Mouse (Mus musculus) midbrain, embryonic 16.5 days (tissue): ENCODE measurements around the gene Gm11492. TPM values are rescaled to one million over a fixed set of nuclear protein-coding genes. Genes with fewer than 3 reads are reported as not detected.

Source experiments
- ATAC-seq: fragments of 200-750 bp; cut with Nextera tagmentation; 2 replicates; pipeline ENCODE4 v1.8.0; 2017; ENCODE audit warnings: moderate TSS enrichment
- H3K27ac ChIP-seq: fragments of 300-500 bp; sonication (generic); 2 replicates; pipeline ENCODE4 v1.5.1; 2014; ENCODE audit warnings: mild to moderate bottlenecking, low read length, mixed read lengths
- H3K27me3 ChIP-seq: fragments of 300-500 bp; sonication (generic); 2 replicates; pipeline ENCODE4 v1.6.1; 2014; ENCODE audit warnings: low read depth, low read length, mixed read lengths; ENCODE audit not compliant: control insufficient read depth, insufficient read depth
- H3K36me3 ChIP-seq: fragments of 300-500 bp; sonication (generic); 2 replicates; pipeline ENCODE4 v1.6.1; 2014; ENCODE audit warnings: mild to moderate bottlenecking, low read length, moderate library complexity, mixed read lengths; ENCODE audit not compliant: control insufficient read depth, insufficient read depth
- H3K4me1 ChIP-seq: fragments of 300-500 bp; sonication (generic); 2 replicates; pipeline ENCODE4 v1.6.1; 2014; ENCODE audit warnings: mild to moderate bottlenecking, low read length, mixed read lengths; ENCODE audit not compliant: control insufficient read depth, insufficient read depth
- H3K4me2 ChIP-seq: fragments of 300-500 bp; sonication (generic); 2 replicates; pipeline ENCODE4 v1.6.1; 2014; ENCODE audit warnings: mild to moderate bottlenecking, low read length, mixed read lengths
- H3K4me3 ChIP-seq: fragments of 300-500 bp; sonication (generic); 2 replicates; pipeline ENCODE4 v1.5.1; 2014; ENCODE audit warnings: low read depth, mild to moderate bottlenecking, low read length, moderate library complexity, mixed read lengths
- H3K9ac ChIP-seq: fragments of 300-500 bp; sonication (generic); 2 replicates; pipeline ENCODE4 v1.6.1; 2014; ENCODE audit warnings: low read depth, low read length, mixed read lengths
- H3K9me3 ChIP-seq: fragments of 300-500 bp; sonication (generic); replicated peaks from 2 replicates; pipeline ENCODE4 v1.6.1; 2014; ENCODE audit warnings: mild to moderate bottlenecking, low read length, mixed read lengths; ENCODE audit not compliant: control insufficient read depth, poor library complexity, severe bottlenecking
- WGBS: fragments of 180-500 bp; shearing (Covaris S2); extraction: QIAGEN DNeasy Blood & Tissue Kit; methylation state at CpG from one replicate; pipeline ENCODE4 v1.1.7; 2014; 5-methylcytosine and 5-hydroxymethylcytosine counted together
- polyA plus RNA-seq: library from polyadenylated mRNA; unstranded; fragments of >200 nt; fragmentation: Nextera tagmentation; extraction: Ambion mirVana; gene quantifications from 2 replicates; pipeline ENCODE4 v1.2.1, GENCODE M21; 2015

The Gm11492 gene
- polyA plus RNA-seq, 1 experiment from 2014 or later: not detected

DNA sequence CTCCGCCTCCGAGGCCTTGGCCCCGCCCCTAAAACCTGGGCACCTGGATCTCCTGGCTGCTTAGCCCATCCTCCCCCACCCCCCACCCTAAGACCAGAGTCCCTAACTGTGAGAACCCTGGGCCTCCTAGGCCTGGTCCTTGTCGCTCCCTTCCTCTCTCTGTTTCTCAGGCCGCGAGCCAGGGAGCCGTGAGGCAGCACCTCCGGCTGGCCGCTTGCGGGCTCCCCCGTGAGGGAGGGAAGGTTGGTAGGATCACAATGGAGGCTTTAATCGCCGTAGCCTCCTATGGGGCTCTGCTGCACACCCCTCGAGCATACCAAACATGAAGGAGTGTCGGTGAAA, 25.9 kb downstream of the Gm11492 start:
- Histone ChIP-seq H3K36me3 (0 out of 2 replicates have a peak, but pooled peaks cover under 1% of the 10 kb centered on the region), H3K4me2 (peak overlapping the region; percentile 81), H3K4me1 (peaks cover 40% of the 10 kb centered on the region), H3K9me3 (no peaks in the 10 kb centered on the region), H3K27me3 (no peaks in the 10 kb centered on the region), H3K27ac (peak overlapping the region; percentile 88), H3K9ac (peak overlapping the region; percentile 74), H3K4me3 (peak overlapping the region; percentile 67)
- 0% methylated on average over 15 of the region's 15 CpGs for WGBS
- no peak; the same call in 1 of the 2 replicates for ATAC-seq

DNA sequence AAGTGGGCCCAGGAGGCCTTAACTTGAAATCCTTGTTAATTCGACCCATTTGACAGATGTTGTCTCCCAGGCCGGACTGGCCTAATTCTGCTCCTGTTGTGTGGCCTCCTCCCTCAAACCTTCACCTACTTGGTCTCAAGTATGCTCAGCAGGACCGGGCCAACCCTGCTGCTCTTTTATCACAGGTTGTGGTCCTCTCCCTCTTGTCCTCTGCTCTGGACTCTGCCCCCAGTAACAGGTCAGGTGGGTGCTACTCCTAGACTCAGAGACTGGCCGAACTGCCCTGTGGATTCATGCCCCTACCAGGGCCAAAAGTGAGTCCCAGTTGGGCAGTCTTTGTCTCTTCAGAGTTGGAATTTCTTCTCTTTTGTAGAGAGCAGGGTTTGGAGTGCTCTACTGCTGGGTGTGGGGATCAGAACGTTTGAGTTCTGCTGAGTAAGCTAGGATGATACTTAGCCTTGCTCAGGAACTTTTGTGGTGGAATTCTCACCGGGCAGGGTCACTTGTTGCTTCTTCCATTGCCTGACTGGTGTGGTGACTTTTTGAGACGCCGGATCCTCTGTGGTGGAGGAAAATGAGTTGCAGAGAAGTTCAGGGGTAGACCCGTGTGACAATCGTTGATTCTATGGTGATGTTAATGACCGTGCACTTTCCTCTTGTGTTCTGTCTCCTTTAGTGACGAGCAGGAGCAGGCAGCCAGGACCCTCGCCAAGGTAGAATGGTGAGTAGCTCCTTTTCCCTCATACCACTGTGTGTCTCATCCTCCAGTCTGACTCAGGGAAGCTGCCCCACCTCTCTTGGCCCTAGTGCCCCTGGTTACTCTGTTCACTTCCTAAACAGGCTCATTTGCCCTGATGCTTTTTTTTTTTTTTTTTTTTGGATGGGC, 26.5 kb downstream of the Gm11492 start:
- Histone ChIP-seq H3K9me3 (no peaks in the 10 kb centered on the region), H3K36me3 (peaks cover 5% of the 10 kb centered on the region), H3K4me1 (peaks cover 41% of the 10 kb centered on the region), H3K27me3 (no peaks in the 10 kb centered on the region), H3K4me3 (peak overlapping the region; percentile 67), H3K4me2 (peak overlapping the region; percentile 81), H3K9ac (peak overlapping the region; percentile 74), H3K27ac (peak overlapping the region; percentile 88)
- WGBS: 37% methylated on average over 13 of the region's 13 CpGs
- no peak for ATAC-seq

DNA sequence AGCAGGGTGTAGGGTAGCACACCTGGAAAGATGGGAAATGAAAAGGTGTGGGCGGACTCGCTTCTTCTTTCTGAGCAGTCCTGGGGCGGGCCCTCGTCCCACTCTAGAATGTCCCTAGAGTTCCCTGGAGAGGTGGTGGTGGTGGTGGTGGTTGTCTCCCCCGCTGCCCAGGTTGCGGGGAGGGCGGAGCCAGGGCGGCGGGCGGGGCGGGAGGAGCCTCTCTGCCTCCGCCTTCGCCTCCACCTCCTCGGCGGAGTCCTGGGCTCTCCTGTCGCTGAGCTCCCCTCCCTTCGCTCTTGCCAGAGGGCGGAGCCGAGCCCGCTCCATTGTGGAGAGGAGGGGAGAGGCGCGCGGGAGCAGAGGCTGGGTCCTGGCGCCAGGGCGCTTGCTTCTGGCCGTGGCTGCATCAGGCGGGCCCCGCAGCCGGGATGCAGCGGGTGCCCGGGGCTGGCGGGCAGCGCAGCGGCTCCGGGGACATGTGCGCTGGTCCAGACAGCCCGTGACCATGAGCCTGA, 28.9 kb downstream of the Gm11492 start:
- Histone ChIP-seq H3K4me3 (peak overlapping the region; percentile 54), H3K9ac (peak overlapping the region; percentile 82), H3K4me1 (peaks cover 34% of the 10 kb centered on the region), H3K4me2 (peak overlapping the region; percentile 68), H3K36me3 (peaks cover 25% of the 10 kb centered on the region), H3K27ac (peak overlapping the region; percentile 74), H3K9me3 (no peaks in the 10 kb centered on the region), H3K27me3 (no peaks in the 10 kb centered on the region)
- ATAC-seq: peak; percentile 49
- 2% methylated on average over 26 of the region's 37 CpGs for WGBS

DNA sequence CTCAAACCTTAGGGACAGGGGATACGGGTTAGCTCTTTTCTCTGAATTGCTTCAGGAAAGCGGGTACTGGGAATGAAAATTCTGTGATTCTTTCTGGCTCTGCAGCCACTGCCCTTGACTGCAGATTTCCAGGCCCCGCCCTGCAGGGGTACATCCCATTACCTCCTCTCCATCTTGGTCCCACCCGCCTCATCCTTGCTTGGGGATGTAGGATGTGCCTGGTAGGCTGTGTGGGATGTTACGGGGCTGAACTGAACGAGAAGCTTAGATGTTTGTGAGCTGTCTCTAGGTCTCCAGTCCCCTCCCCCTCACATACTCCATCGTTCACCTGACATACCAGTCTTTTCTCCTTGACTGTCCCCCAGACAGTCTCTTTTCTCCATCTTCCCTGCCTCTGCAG, 29.5 kb downstream of the Gm11492 start:
- Histone ChIP-seq H3K27me3 (no peaks in the 10 kb centered on the region), H3K4me3 (peak overlapping the region; percentile 54), H3K27ac (peak overlapping the region; percentile 74), H3K9ac (peak overlapping the region; percentile 82), H3K4me1 (peaks cover 31% of the 10 kb centered on the region), H3K36me3 (peaks cover 29% of the 10 kb centered on the region), H3K9me3 (no peaks in the 10 kb centered on the region), H3K4me2 (peak overlapping the region; percentile 68)
- under 1% methylated on average over 7 of the region's 7 CpGs for WGBS
- no peak for ATAC-seq

DNA sequence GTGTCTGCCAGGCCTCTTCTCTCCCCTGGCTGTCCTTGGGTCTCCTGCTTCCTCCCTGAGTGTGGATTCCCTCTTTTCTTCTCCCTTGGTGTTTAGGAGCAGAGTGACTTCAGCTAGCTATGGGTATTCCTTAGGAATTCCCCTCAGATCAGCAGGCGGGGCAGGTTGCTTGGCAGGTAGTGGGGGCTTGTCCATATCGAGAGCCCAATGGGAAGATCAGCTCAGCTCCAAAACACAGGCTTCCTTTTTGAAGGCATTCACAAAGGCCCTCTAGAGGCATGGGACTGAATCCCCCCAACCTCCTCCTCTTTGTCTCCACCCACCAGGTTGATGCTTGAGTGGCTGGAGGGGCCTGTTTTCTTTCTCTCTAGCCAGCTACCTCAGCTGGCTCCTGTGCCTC, 30.0 kb downstream of the Gm11492 start:
- WGBS: 18% methylated on average over 2 of the region's 2 CpGs
- H3K4me3 ChIP-seq: peak overlapping the region; percentile 54
- peak overlapping the region; percentile 68 for H3K4me2 ChIP-seq
- H3K27ac ChIP-seq: peak overlapping the region; percentile 74
- peaks cover 29% of the 10 kb centered on the region for H3K36me3 ChIP-seq
- H3K9me3 ChIP-seq: no peaks in the 10 kb centered on the region
- peak overlapping the region; percentile 82 for H3K9ac ChIP-seq
- no peaks in the 10 kb centered on the region for H3K27me3 ChIP-seq
- no peak for ATAC-seq
- peaks cover 31% of the 10 kb centered on the region for H3K4me1 ChIP-seq

DNA sequence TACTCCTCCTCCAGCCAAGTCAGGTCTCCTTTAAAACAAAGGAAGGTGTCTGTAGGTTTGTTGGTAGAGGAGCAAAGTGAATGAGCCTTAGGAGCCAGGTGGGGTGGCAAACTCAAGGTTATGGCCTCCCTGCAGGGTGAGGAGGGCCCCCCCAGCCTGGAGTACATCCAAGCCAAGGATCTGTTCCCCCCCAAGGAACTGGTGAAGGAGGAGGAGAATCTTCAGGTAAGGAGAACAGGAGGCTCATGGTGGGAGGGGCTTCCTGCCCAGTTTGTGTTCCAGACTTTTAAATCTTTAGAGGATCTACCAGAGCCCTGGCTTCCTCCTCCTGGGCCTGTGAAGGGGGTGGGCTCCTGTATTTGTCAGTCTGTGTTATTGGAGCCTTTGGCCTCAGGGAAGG, 30.6 kb downstream of the Gm11492 start:
- Histone ChIP-seq H3K9ac (peak overlapping the region; percentile 82), H3K36me3 (peaks cover 35% of the 10 kb centered on the region), H3K27me3 (no peaks in the 10 kb centered on the region), H3K9me3 (no peaks in the 10 kb centered on the region), H3K4me3 (peak overlapping the region; percentile 54), H3K27ac (peak overlapping the region; percentile 74), H3K4me1 (peaks cover 31% of the 10 kb centered on the region), H3K4me2 (peak overlapping the region; percentile 68)
- no peak for ATAC-seq

DNA sequence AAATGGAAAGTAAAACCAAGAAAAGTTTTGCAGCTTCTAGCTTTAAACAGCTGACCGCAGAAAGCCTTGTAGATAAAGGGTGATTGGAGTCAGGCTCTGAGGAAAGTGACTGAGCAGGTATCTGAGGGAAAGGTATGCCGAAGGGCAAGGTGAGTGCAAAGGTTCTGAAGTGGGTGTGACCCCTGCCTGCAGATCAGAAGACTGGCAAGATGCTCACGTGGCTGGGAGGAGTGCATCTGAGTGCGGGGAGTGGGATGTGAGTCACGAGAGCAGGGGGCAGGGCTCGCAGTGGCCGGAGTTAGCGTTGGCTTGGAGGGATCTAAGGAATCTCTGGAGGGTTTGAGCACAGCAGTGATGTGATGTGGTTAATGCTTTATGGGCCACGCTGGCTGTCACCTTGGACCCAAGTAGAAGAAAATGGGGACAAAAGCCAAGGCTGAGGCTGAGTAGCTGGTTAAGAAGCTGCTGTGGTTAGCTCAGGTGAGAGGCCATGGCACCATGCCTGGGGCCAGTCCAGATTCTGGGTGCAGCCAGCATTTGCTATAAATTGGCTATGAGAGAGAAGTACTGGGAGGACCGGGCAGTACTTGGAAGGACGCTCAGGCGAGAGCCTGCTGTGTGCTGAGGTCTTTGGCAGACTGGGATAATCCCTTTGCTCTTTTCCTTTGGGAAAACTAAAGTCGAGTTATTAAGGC, 33.1 kb downstream of the Gm11492 start:
- Histone ChIP-seq H3K4me2 (no peak overlapping the region), H3K27me3 (no peaks in the 10 kb centered on the region), H3K4me3 (no peak overlapping the region), H3K27ac (no peak overlapping the region), H3K4me1 (peaks cover 20% of the 10 kb centered on the region), H3K9me3 (no peaks in the 10 kb centered on the region), H3K9ac (no peak overlapping the region), H3K36me3 (peaks cover 57% of the 10 kb centered on the region)
- no peak for ATAC-seq
- WGBS: 87% methylated on average over 13 of the region's 13 CpGs

DNA sequence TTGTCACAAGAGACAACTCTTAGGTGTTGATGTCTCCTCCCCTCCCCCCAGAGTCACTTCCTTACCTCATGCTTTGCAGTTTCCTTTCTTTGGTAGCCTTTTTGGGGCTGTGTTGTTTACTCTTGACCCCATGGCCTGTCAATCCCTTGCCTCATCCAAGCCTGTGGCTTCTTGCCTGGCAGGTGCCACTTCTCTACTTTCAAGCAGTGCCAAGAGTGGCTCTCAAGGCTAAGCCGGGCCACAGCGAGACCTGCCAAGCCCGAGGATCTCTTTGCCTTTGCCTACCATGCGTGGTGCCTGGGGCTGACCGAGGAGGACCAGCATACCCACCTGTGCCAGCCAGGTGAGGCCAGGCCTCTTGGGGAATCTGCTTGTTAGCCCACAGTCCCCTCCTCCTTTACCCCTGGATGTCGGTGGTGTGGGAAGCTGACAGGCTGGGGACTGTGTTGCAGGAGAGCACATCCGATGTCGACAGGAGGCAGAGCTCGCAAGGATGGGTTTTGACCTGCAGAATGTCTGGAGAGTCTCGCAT, 33.9 kb downstream of the Gm11492 start:
- H3K27me3 ChIP-seq: no peaks in the 10 kb centered on the region
- H3K9me3 ChIP-seq: no peaks in the 10 kb centered on the region
- no peak overlapping the region for H3K4me3 ChIP-seq
- peaks cover 12% of the 10 kb centered on the region for H3K4me1 ChIP-seq
- no peak overlapping the region for H3K9ac ChIP-seq
- ATAC-seq: no peak
- peaks cover 66% of the 10 kb centered on the region for H3K36me3 ChIP-seq
- H3K4me2 ChIP-seq: no peak overlapping the region
- 96% methylated on average over 10 of the region's 10 CpGs for WGBS
- H3K27ac ChIP-seq: no peak overlapping the region
